Mouse (Mus musculus) lung, adult 2 months (tissue): Measurements from ENCODE around the gene Atp5g3. TPM values are rescaled to one million over a fixed set of nuclear protein-coding genes. Genes with fewer than 3 reads are reported as not detected.

Source experiments
- DNase-seq: peaks from one replicate; pipeline ENCODE4 v3.0.0; 2022
- H3K4me1 ChIP-seq: fragments of 200-500 bp; 2 replicates; pipeline ENCODE4 v1.6.1; 2011; ENCODE audit warnings: low read length; ENCODE audit not compliant: control insufficient read depth, insufficient read depth
- H3K4me3 ChIP-seq: fragments of 200-500 bp; replicated peaks from 2 replicates; pipeline ENCODE3; 2011; ENCODE audit warnings: low read depth, mild to moderate bottlenecking, control low read depth, low read length; ENCODE audit errors: extremely low read depth
- CTCF ChIP-seq: fragments of 200-500 bp; IDR thresholded peaks from 2 replicates; pipeline ENCODE4 v1.5.1; 2011; ENCODE audit warnings: mild to moderate bottlenecking, low read length, control low read depth; ENCODE audit not compliant: insufficient read depth
- POLR2A ChIP-seq: fragments of 200-500 bp; IDR thresholded peaks from 2 replicates; pipeline ENCODE4 v1.6.1; 2011; ENCODE audit warnings: low read depth, mild to moderate bottlenecking, control low read depth, low read length, borderline replicate concordance; ENCODE audit errors: extremely low read depth
- WGBS: fragments of 180-500 bp; shearing (Covaris S2); methylation state at CpG from one replicate; pipeline ENCODE4 v1.1.7; 2018; 5-methylcytosine and 5-hydroxymethylcytosine counted together
- polyA plus RNA-seq: library from polyadenylated mRNA; depleted of rRNA; stranded (reverse); fragments of >200 nt; gene quantifications from 2 replicates; pipeline ENCODE4 v1.2.3, GENCODE M21; 2012; rRNA removed

Gene Atp5g3
- 227 and 232 TPM in 2 replicates for polyA plus RNA-seq

DNA sequence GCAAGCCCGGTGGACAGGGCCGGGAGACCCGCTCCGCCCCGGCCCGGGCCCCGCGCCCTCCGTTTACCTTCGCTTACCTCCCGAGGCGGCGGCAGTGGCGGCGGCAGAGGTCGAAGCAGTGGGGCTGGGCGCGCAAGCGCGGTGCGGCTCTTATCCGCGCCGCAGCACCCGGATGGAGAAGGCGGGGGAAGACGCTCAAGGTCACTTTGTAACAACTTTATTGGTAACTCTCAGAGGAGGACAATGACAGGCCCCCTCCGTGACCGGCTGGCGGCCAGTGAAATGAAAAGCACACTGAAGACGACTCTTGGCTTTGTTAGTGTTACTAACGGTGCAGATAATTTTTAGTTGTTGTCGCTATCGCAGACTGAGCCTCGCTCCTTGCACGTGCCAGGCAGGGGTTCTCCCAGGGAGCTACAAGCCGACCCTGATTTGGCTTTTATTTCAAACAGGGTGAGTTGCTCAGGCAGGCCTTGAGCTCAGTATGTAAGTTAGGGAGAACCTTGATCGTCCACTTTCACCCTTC lies at the start of gene Atp5g3:
Atp5g3 (minus strand) TSS at position 152 of the 526 bp plus-strand sequence.
- TF ChIP-seq POLR2A = peak; percentile 55; the same call in 1 of the 2 replicates
- TF ChIP-seq CTCF = no peak
- Histone ChIP-seq H3K4me3 (peak within 1 kb of the TSS; percentile 90), H3K4me1 (peaks cover 2% of the 10 kb centered on the region; the same call in 1 of the 2 replicates)
- DNase-seq = peak; percentile 88
- WGBS = 1% methylated on average over 37 of the region's 38 CpGs

DNA sequence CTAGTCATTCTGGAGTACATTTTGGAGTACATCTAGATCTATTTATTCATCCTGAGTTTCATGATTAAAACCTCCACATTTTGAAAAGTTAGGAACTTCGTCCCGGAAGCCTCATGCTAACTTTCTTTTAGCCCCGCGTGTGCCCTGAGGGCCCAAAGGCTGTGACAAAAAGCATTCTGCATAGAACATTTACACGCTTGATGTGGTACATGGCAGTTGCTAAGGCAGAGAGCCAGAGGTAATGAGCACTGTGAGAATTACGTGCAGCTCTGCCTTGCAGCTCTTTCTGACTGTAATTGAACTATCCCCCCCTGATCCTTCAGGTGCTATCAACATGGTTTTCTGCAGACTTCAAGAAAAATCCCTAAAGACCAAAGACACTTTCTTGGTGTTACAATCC lies 47.2 kb upstream of the Atp5g3 start:
- Histone ChIP-seq H3K4me1 (no peaks in the 10 kb centered on the region), H3K4me3 (no peak overlapping the region)
- WGBS = 92% methylated on average over 6 of the region's 6 CpGs
- TF ChIP-seq CTCF (no peak), POLR2A (no peak)
- no peak for DNase-seq

DNA sequence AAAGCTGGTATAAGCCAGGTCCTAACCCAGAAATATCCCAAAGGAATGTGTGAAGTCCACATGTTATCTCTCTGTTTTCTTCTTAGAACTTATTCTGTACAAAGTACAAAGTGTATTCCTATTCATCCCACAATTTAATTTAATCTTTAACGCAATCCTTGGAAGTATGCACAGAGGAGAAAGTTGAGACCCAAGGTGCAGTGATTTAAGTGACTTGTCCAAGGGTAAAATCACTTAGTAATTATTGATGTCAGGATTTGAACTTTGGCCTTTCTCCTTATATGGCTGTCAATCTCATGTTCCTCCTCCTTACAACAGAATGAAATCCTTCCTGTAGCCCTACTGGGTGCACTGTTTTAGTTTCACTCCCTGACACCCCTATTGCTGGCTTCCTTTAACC lies 42.5 kb upstream of the Atp5g3 start:
- DNase-seq = no peak
- Histone ChIP-seq H3K4me3 (no peak overlapping the region), H3K4me1 (no peaks in the 10 kb centered on the region)
- TF ChIP-seq POLR2A (no peak), CTCF (no peak)
- 98% methylated on average over 1 of the region's 1 CpGs for WGBS

DNA sequence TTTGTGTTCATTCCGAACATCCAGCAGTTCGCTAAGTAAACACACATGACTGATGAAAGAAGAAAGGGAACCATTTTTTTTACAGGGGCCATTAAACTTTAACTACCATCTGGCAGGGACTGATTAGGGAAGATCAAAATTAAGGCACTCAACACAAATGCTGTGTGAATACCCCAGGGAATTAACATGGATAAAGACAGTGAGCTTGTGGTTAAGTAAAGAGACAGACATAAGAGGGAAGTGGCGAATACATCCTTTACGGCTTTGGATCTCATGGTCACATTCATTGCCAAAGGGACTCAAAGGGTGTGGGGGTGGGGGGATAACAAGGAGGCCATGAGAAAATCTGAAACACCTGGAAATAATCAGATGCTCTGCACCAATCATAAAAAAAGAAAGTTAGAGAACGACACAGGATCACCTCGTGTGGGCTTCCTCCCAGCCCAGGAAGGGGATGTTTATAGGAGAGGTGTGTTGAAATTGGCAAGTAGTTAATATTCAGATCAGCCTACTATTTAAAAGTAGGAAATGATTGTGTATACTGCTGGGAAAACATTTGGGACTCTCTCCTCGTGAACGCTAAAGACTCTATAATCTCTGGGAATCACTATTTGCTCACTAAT lies 41.6 kb upstream of the Atp5g3 start:
- Histone ChIP-seq H3K4me1 (no peaks in the 10 kb centered on the region), H3K4me3 (no peak overlapping the region)
- 37% methylated on average over 8 of the region's 8 CpGs for WGBS
- no peak for TF ChIP-seq POLR2A
- no peak for TF ChIP-seq CTCF
- DNase-seq = no peak

DNA sequence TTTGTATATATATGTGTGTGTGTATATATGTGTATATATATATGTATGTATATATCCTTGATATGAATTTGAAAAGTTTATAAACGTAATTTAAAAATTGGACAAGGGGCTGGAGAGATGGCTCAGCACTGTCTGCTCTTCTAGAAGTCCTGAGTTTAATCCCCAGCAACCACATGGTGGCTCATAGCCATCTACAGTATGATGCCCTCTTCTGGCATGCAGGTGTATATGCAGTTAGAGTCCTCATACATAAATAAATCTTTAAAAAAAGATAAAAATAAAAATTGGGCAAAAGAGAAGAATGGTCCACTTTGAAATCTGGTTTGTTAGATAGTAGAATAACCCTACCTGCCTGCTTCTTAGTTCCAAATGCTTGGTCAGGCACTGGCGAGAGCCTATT lies 36.2 kb upstream of the Atp5g3 start:
- WGBS = 94% methylated on average over 2 of the region's 2 CpGs
- Histone ChIP-seq H3K4me1 (no peaks in the 10 kb centered on the region), H3K4me3 (no peak overlapping the region)
- no peak for TF ChIP-seq CTCF
- TF ChIP-seq POLR2A = no peak
- no peak for DNase-seq

DNA sequence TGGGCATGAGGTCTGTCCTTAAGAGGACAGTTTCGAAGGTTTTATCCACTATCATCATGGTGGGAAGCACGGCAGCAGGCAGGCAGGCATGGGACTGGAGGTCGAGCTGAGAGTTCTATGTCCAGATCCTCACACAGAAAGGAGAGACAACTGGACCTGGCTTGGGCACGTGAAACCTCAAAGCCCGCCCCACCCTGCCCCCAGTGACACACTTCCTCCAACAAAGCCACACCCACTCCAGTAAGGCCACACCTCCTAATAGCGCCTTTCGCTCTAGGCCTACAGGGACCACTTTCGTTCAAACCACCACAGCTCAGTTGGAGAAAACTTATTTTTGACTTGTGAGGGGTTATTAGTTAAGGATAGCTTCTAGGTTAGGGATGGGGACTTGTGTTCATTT lies 32.6 kb upstream of the Atp5g3 start:
- no peak for TF ChIP-seq POLR2A
- no peak for TF ChIP-seq CTCF

DNA sequence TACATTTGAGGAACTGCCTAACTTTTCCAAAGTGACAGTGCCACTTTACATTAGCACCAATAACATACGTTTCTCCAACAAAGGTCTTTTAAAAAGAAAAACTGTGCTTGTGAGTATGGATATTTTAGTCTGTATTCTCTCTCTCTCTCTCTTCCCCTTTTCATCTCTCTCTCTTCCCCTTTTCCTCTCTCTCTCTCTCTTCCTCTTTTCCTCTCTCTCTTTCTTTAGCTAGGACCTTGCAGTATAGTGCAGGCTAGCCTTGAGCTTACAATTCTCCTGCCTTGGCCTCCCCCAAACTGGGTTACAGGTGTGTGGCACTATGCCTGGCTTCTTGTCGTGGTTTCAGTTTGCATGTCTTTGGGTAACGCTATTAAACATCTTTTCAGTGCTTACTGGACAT lies 31.7 kb upstream of the Atp5g3 start:
- WGBS = 69% methylated on average over 3 of the region's 3 CpGs
- TF ChIP-seq CTCF (no peak), POLR2A (no peak)
- Histone ChIP-seq H3K4me1 (no peaks in the 10 kb centered on the region), H3K4me3 (no peak overlapping the region)
- no peak for DNase-seq

More for the DNA sequence above, 32.6 kb upstream of the Atp5g3 start:
- no peak overlapping the region for H3K4me3 ChIP-seq
- 87% methylated on average over 8 of the region's 8 CpGs for WGBS
- H3K4me1 ChIP-seq = no peaks in the 10 kb centered on the region
- DNase-seq = no peak

DNA sequence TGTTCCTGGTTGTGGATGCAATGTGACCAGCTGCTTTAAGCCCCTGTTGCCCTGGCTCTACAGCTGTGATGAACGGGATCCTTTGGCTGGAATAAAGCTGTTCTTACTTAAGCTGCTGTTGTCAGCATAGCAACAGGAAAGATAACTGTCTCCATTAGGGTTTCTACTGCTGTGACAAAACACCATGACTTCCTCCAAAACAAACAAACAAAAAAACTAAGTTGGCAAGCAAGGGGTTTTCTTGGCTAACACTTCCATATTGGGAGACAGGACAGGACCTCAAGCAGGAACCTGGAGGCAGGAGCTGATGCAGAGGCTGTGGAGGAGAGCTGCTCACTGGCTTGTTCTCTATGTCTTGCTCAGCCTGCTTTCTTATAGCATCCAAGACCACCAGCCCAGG lies 30.2 kb upstream of the Atp5g3 start:
- TF ChIP-seq CTCF (no peak), POLR2A (no peak)
- Histone ChIP-seq H3K4me1 (no peaks in the 10 kb centered on the region), H3K4me3 (no peak overlapping the region)
- no peak for DNase-seq
- 72% methylated on average over 1 of the region's 1 CpGs for WGBS

DNA sequence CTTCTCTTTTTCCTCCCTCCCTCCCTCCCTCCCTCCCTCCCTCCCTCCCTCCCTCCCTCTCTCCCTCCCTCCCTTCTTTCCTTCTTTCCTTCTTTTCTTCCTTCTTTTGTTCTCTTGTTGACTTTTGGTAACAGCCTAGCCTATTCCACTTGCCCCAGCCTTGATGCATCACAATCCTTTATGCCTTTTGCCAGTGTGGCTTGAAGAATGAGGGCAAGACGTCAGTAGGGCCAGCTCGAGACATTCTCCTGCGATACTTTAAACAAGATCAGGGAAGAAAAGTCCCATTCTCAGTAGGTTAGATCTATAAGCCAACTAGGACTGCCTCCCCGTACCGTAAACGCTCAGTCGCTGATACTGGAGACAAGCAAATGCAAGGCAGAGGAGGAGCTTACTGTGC lies 29.3 kb upstream of the Atp5g3 start:
- 80% methylated on average over 7 of the region's 7 CpGs for WGBS
- no peak for TF ChIP-seq CTCF
- no peak for TF ChIP-seq POLR2A
- H3K4me1 ChIP-seq = no peaks in the 10 kb centered on the region

DNA sequence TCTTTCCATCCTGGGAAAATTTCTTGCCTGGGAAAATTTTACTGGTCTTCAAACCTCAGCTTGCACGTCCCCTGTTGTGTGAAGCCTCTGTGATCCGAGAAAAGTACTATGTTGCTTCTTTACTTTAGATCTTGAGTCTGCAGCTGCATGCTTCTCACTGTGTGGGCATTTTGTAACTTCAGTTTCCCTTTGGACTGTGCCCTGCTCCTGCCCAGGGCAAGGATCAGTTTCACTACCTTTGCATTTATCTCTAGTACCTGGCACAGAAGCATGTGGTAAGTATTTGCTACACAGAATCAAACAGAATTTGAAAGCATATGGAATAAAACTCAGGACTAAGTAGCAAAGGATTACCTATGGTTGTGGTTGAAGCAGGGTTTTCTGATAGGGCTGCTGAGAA lies 27.8 kb upstream of the Atp5g3 start:
- TF ChIP-seq CTCF = no peak
- no peak for TF ChIP-seq POLR2A
- WGBS = 76% methylated on average over 2 of the region's 2 CpGs
- no peak for DNase-seq

More for the DNA sequence above, 29.3 kb upstream of the Atp5g3 start:
- no peak for DNase-seq
- no peak overlapping the region for H3K4me3 ChIP-seq

More for the DNA sequence above, 27.8 kb upstream of the Atp5g3 start:
- Histone ChIP-seq H3K4me1 (no peaks in the 10 kb centered on the region), H3K4me3 (no peak overlapping the region)
